In genomic region chr17:43017341-43018052, GRCm38 (mm10) we compare ENCODE assay signal across 8 mouse cellular contexts. TPM values are rescaled to one million over a fixed set of nuclear protein-coding genes. Genes with fewer than 3 reads are reported as not detected.
DNase-seq lines count a peak whose midpoint lies in the region; ATAC-seq and TF ChIP-seq lines count a peak whose summit lies in the region.

No protein-coding gene starts in this region.

- no peak for TF ChIP-seq POLR2A in kidney, adult 2 months (IDR thresholded peaks at IDR 0.05; ENCODE audit: low read depth, low read length)
- TF ChIP-seq POLR2A in testis, adult 2 months (IDR thresholded peaks at IDR 0.05; ENCODE audit: control insufficient read depth, low read depth, low read length) = no peak

- 2% methylated on average over 40 of the region's 40 CpGs for WGBS in kidney, adult 2 months
- 1% methylated on average over 39 of the region's 40 CpGs for whole genome bisulfite sequencing in embryonic facial prominence, embryonic 15.5 days
- WGBS in heart, embryonic 12.5 days = 2% methylated on average over 38 of the region's 40 CpGs
- WGBS in neural tube, embryonic 12.5 days = under 1% methylated on average over 40 of the region's 40 CpGs

- H3K27me3 ChIP-seq in kidney, adult 2 months (replicated peaks; ENCODE audit: control insufficient read depth, insufficient read depth, low read length) = no peaks in the 10 kb centered on the region
- no peaks in the 10 kb centered on the region for H3K27me3 ChIP-seq in embryonic facial prominence, embryonic 15.5 days
- peaks cover 18% of the 10 kb centered on the region for H3K27me3 ChIP-seq in heart, embryonic 12.5 days (replicated peaks)
- no peaks in the 10 kb centered on the region for H3K27me3 ChIP-seq in neural tube, embryonic 12.5 days (replicated peaks)
- no peaks in the 10 kb centered on the region for H3K27me3 ChIP-seq in testis, adult 2 months (ENCODE audit: control insufficient read depth, insufficient read depth, low read length)

- peak overlapping the region; percentile 94 for H3K4me3 ChIP-seq in kidney, adult 2 months (ENCODE audit: insufficient read depth, low read depth, low read length)
- H3K4me3 ChIP-seq in embryonic facial prominence, embryonic 15.5 days (replicated peaks) = peak overlapping the region; percentile 80
- H3K4me3 ChIP-seq in heart, embryonic 12.5 days = peak overlapping the region; percentile 72
- H3K4me3 ChIP-seq in neural tube, embryonic 12.5 days = peak overlapping the region; percentile 90
- H3K4me3 ChIP-seq in testis, adult 2 months (ENCODE audit: control insufficient read depth, low read depth, low read length) = peak overlapping the region; percentile 72

- peak overlapping the region; percentile 69 for H3K9ac ChIP-seq in embryonic facial prominence, embryonic 15.5 days
- peak overlapping the region; percentile 79 for H3K9ac ChIP-seq in heart, embryonic 12.5 days
- H3K9ac ChIP-seq in neural tube, embryonic 12.5 days = peak overlapping the region; percentile 98

- peak overlapping the region; percentile 95 for H3K4me2 ChIP-seq in embryonic facial prominence, embryonic 15.5 days (replicated peaks)
- H3K4me2 ChIP-seq in heart, embryonic 12.5 days = peak overlapping the region; percentile 98
- H3K4me2 ChIP-seq in neural tube, embryonic 12.5 days (replicated peaks) = peak overlapping the region; percentile 69

- H3K36me3 ChIP-seq in kidney, adult 2 months (ENCODE audit: control insufficient read depth, insufficient read depth, low read length) = peaks cover 1% of the 10 kb centered on the region; the same call in 1 of the 2 replicates
- no peaks in the 10 kb centered on the region for H3K36me3 ChIP-seq in embryonic facial prominence, embryonic 15.5 days
- no peaks in the 10 kb centered on the region for H3K36me3 ChIP-seq in heart, embryonic 12.5 days
- peaks cover 11% of the 10 kb centered on the region; the same call in 1 of the 2 replicates for H3K36me3 ChIP-seq in neural tube, embryonic 12.5 days
- no peaks in the 10 kb centered on the region for H3K36me3 ChIP-seq in testis, adult 2 months (ENCODE audit: control insufficient read depth, insufficient read depth, low read length)

- ATAC-seq in embryonic facial prominence, embryonic 15.5 days (ENCODE audit: insufficient number of reproducible peaks, low FRiP score, low TSS enrichment, low read depth) = no peak
- ATAC-seq in heart, embryonic 12.5 days (ENCODE audit: insufficient number of reproducible peaks, low FRiP score) = peak; percentile 63
- peak; percentile 72 for ATAC-seq in neural tube, embryonic 12.5 days (ENCODE audit: low FRiP score, low read depth)

- no peaks in the 10 kb centered on the region for H3K9me3 ChIP-seq in embryonic facial prominence, embryonic 15.5 days (replicated peaks)
- no peaks in the 10 kb centered on the region for H3K9me3 ChIP-seq in heart, embryonic 12.5 days (replicated peaks)
- no peaks in the 10 kb centered on the region for H3K9me3 ChIP-seq in neural tube, embryonic 12.5 days

- H3K27ac ChIP-seq in kidney, adult 2 months (ENCODE audit: insufficient read depth, low read depth, low read length) = peak overlapping the region; percentile 93
- 0 out of 2 replicates have a peak overlapping the region, but pooled peaks have one; percentile 76 for H3K27ac ChIP-seq in embryonic facial prominence, embryonic 15.5 days (replicated peaks)
- no peak overlapping the region for H3K27ac ChIP-seq in heart, embryonic 12.5 days (ENCODE audit: poor library complexity, severe bottlenecking)
- peak overlapping the region; percentile 90 for H3K27ac ChIP-seq in neural tube, embryonic 12.5 days
- H3K27ac ChIP-seq in testis, adult 2 months (ENCODE audit: control insufficient read depth, insufficient read depth, low read depth, low read length) = no peak overlapping the region

- TF ChIP-seq CTCF in kidney, adult 2 months (conservative IDR thresholded peaks at IDR 0.05; ENCODE audit: insufficient read depth, insufficient read length, low read depth, low read length) = no peak
- TF ChIP-seq CTCF in testis, adult 2 months (IDR thresholded peaks at IDR 0.05; ENCODE audit: control insufficient read depth, insufficient read depth, insufficient replicate concordance, low read depth, low read length) = no peak

- DNase-seq in kidney, adult 2 months = peak; percentile 46
- no peak for DNase-seq in kidney, adult 11 months
- DNase-seq in kidney, postnatal 25 days = peak; percentile 47 to 68
- DNase-seq in lung, adult 18-20 months = peak; percentile 45 to 48

- H3K4me1 ChIP-seq in kidney, adult 2 months (ENCODE audit: control insufficient read depth, insufficient read depth, low read length) = peaks cover 21% of the 10 kb centered on the region
- peaks cover 5% of the 10 kb centered on the region for H3K4me1 ChIP-seq in embryonic facial prominence, embryonic 15.5 days
- H3K4me1 ChIP-seq in heart, embryonic 12.5 days (replicated peaks) = no peaks in the 10 kb centered on the region
- H3K4me1 ChIP-seq in neural tube, embryonic 12.5 days = peaks cover 10% of the 10 kb centered on the region
- H3K4me1 ChIP-seq in testis, adult 2 months (ENCODE audit: control insufficient read depth, insufficient read depth, low read length) = peaks cover 6% of the 10 kb centered on the region

RNA-seq across cellular contexts. Expression of gene Tnfrsf21, which starts 1.1 kb away (rescaled TPM):
- polyA plus RNA-seq in kidney, adult 2 months (2012; rRNA removed) = 178 and 213 TPM in 2 replicates
- 32.9 and 33.8 TPM in 2 replicates for polyA plus RNA-seq in embryonic facial prominence, embryonic 15.5 days (2015; fragmentation: Nextera tagmentation; extraction: Ambion mirVana)
- polyA plus RNA-seq in heart, embryonic 12.5 days (2016; fragmentation: Nextera tagmentation; extraction: Ambion mirVana) = 11.9 and 13.1 TPM in 2 replicates
- 63.5 and 67.2 TPM in 2 replicates for polyA plus RNA-seq in neural tube, embryonic 12.5 days (2016; fragmentation: Nextera tagmentation; extraction: Ambion mirVana)
- 4.1 and 4.8 TPM in 2 replicates for polyA plus RNA-seq in testis, adult 2 months (2012; rRNA removed)

Comparison
In these comparisons a context has a peak if more than half of its experiments do, and no peak if none do; other contexts are left out.
1. H3K27ac ChIP-seq: peak in kidney, adult 2 months (single experiment), embryonic facial prominence, embryonic 15.5 days (single experiment) and neural tube, embryonic 12.5 days (single experiment); none in heart, embryonic 12.5 days (single experiment) and testis, adult 2 months (single experiment).
2. Peak in every context shown above with its lines, with median percentiles within 50 percentile points of each other: H3K4me3 ChIP-seq, H3K4me2 ChIP-seq and H3K9ac ChIP-seq.